Mouse (Mus musculus): ENCODE data around the gene Zfp454. TPM values are rescaled to one million over a fixed set of nuclear protein-coding genes. Genes with fewer than 3 reads are reported as not detected.

The Zfp454 gene
- polyA plus RNA-seq, 1 experiment from 2014 or later: 9.2 TPM

DNA sequence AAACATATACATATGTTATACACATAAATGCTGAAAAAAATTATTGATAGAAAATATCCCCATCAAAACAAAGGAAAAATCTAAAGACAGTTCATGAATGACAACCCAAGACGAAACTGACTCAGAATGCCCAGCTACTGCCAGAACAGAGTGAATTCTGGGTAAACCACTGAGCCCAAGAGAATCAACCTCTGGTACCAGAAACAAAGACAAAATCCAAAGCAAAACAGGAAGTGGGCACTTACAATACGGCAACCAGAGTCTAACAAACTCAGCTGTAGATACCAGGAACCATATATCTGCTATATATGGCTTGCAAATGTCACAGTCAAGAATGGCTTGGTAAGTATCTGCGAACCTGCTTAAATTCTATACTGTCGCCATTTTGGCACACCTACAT, 51.7 kb downstream of the Zfp454 start:
- no peak overlapping the region for H3K4me3 ChIP-seq
- peaks cover 6% of the 10 kb centered on the region; the same call in 1 of the 2 replicates for H3K4me1 ChIP-seq
- H3K9me3 ChIP-seq: no peaks in the 10 kb centered on the region
- H3K36me3 ChIP-seq: 0 out of 2 replicates have a peak, but pooled peaks cover 3% of the 10 kb centered on the region
- no peaks in the 10 kb centered on the region for H3K27me3 ChIP-seq
- 85% methylated on average over 4 of the region's 4 CpGs for WGBS
- H3K9ac ChIP-seq: no peak overlapping the region
- H3K27ac ChIP-seq: no peak overlapping the region
- H3K4me2 ChIP-seq: no peak overlapping the region
- ATAC-seq (ENCODE audit: borderline replicate concordance, extremely low read depth, low FRiP score, low TSS enrichment): no peak

DNA sequence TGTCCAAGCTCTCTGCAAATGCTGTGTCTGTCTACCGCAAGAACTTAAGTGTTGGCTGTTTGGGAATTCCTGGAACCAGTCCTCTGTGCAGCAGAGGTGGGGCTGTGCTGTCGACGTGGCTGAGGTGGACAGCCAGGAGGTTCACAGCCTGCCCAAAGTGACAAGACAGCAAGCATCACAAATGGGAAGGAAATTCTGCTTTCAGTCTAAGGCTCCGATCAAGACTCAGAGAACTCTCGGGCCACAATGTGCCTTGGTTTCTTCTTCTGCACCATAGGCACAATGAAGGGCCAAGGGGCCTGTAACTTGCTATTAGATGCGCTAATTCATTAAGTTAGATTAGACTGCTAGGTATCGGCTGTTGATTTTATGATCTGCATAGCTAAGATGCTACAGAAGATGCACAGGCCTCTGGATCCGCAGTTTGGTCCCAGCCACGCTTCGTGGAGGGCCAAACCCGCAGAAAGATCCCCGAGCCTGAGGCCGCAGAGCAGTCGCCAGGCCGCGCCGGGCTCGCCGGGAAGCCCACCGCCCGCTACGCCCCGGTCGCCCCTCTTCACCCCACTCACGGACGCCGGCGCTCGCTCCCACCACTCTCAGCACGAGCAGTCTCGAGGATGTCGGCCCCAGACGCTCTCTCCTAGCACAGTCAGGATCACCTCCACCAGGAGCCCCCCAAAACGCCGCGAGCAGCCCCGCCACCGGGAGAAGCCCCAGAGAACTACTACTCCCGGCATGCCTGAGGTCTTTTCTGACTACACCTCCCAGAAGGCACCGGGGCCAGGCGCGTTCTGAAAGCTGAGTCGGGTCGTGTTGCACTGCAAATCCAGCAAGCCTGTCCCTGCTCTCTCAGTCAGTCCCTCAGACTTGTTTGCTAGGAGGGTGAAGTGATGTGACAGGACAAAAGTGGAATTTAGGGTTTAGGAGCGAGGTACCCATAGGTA, 60.2 kb downstream of the Zfp454 start, which contains the start of gene Zfp354c:
Gene Zfp354c (minus strand): TSS at position 715 of the 944 bp plus-strand sequence.
- WGBS: under 1% methylated on average over 45 of the region's 45 CpGs
- Histone ChIP-seq H3K36me3 (peaks cover 32% of the 10 kb centered on the region), H3K4me3 (peak within 1 kb of the TSS; percentile 97), H3K4me1 (peaks cover 11% of the 10 kb centered on the region), H3K9me3 (no peaks in the 10 kb centered on the region), H3K27ac (peak within 1 kb of the TSS; percentile 53), H3K4me2 (peak within 1 kb of the TSS; percentile 74), H3K27me3 (no peaks in the 10 kb centered on the region), H3K9ac (peak within 1 kb of the TSS; percentile 89)
- peak; percentile 95; the same call in 1 of the 2 replicates for ATAC-seq (ENCODE audit: borderline replicate concordance, extremely low read depth, low FRiP score, low TSS enrichment)

DNA sequence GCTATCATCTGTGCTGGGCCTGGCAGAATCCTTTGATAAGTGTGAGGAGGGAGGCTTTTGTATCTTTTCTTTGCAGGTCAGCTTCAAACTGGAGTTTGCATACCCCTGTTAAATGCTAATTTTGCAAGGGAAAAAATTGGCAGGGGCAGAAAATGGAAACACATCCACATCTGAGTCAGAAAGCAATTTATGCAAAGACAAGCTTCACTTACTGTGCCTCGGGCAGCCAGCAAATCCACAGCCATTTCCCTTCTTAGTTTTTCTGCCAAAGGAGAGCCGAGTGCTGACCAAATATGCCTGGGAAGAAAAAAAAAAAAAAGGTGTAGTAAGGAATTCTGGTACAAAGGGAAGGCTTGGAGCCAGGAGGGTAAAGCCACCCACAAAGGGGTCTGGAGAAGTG, 61.2 kb downstream of the Zfp454 start:
- Histone ChIP-seq H3K4me2 (peak overlapping the region; percentile 74), H3K4me1 (peaks cover 11% of the 10 kb centered on the region), H3K27ac (no peak overlapping the region), H3K4me3 (peak overlapping the region; percentile 97), H3K27me3 (no peaks in the 10 kb centered on the region), H3K9ac (peak overlapping the region; percentile 89), H3K36me3 (peaks cover 36% of the 10 kb centered on the region), H3K9me3 (no peaks in the 10 kb centered on the region)
- WGBS: 16% methylated on average over 2 of the region's 2 CpGs
- no peak for ATAC-seq (ENCODE audit: borderline replicate concordance, extremely low read depth, low FRiP score, low TSS enrichment)

Other genes with a start within 250 kb of the Zfp454 start
- 21.5 and 23.9 TPM in 2 replicates for gene Zfp354c, start 59.9 kb downstream of the Zfp454 start, polyA plus RNA-seq (2015; fragmentation: Nextera tagmentation; extraction: Ambion mirVana)
- gene Zfp879, start 46.1 kb downstream of the Zfp454 start, polyA plus RNA-seq (2015; fragmentation: Nextera tagmentation; extraction: Ambion mirVana): 0.53 and 0.85 TPM in 2 replicates
- gene Grm6, start 37.0 kb downstream of the Zfp454 start, polyA plus RNA-seq (2015; fragmentation: Nextera tagmentation; extraction: Ambion mirVana): 0.04 TPM in 1 of 2 replicates, not detected in the other
- 13.0 and 13.3 TPM in 2 replicates for gene Zfp2, start 28.5 kb upstream of the Zfp454 start, polyA plus RNA-seq (2015; fragmentation: Nextera tagmentation; extraction: Ambion mirVana)
- gene Zfp354b, start 44.0 kb upstream of the Zfp454 start, polyA plus RNA-seq (2015; fragmentation: Nextera tagmentation; extraction: Ambion mirVana): 1.3 and 1.4 TPM in 2 replicates
- gene 4933414I15Rik, start 56.1 kb upstream of the Zfp454 start, polyA plus RNA-seq (2015; fragmentation: Nextera tagmentation; extraction: Ambion mirVana): not detected in 2 replicates
- gene Prop1, start 66.1 kb upstream of the Zfp454 start, polyA plus RNA-seq (2015; fragmentation: Nextera tagmentation; extraction: Ambion mirVana): not detected in 2 replicates
- not detected in 2 replicates for gene Olfr1378, start 78.9 kb upstream of the Zfp454 start, polyA plus RNA-seq (2015; fragmentation: Nextera tagmentation; extraction: Ambion mirVana)
- not detected in 2 replicates for gene Olfr1377, start 94.3 kb upstream of the Zfp454 start, polyA plus RNA-seq (2015; fragmentation: Nextera tagmentation; extraction: Ambion mirVana)
- not detected in 2 replicates for gene Olfr51, start 115.9 kb upstream of the Zfp454 start, polyA plus RNA-seq (2015; fragmentation: Nextera tagmentation; extraction: Ambion mirVana)
- not detected in 2 replicates for gene Olfr54, start 126.6 kb upstream of the Zfp454 start, polyA plus RNA-seq (2015; fragmentation: Nextera tagmentation; extraction: Ambion mirVana)
- not detected in 2 replicates for gene Olfr1375, start 160.5 kb upstream of the Zfp454 start, polyA plus RNA-seq (2015; fragmentation: Nextera tagmentation; extraction: Ambion mirVana)
- 7.8 and 10.2 TPM in 2 replicates for gene Zfp354a, start 171.6 kb upstream of the Zfp454 start, polyA plus RNA-seq (2015; fragmentation: Nextera tagmentation; extraction: Ambion mirVana)